Mouse (Mus musculus) right cerebral cortex, adult 18-20 months (tissue): ENCODE measurements at regions not wholly inside any gene's neighbourhood (a gene's known extent, or its start where the extent isn't known, plus 50 kb on each side); places are given as distances from the start of the nearest gene placed in this dataset.
A peak's percentile ranks its signal among the peaks of the same experiment; 100 is the strongest.

Experiments used
- DNase-seq: peaks from one replicate; pipeline ENCODE4 v3.0.0; 2022; ENCODE audit warnings: mixed read lengths

DNA sequence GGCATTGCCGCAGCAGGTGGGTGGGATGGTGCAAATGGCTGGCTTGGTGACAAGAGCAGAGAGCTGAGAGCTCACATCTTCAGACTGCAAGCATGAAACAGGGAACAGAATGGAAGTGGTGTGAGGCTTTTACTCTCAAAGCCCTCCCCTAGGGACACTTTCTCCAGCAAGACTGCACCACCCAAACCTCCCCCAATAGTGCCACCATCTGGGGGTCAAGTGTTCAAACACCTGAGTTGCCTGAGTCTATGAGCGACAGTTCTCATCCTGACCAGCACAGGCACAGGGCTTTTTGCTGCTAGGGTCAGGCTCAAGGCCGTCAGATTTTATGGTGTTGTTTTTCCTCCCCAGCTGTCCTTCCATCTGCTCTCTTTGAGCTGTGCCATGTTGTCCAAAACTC is 337.9 kb upstream of the Eif4g2 start:
- no peak for DNase-seq

DNA sequence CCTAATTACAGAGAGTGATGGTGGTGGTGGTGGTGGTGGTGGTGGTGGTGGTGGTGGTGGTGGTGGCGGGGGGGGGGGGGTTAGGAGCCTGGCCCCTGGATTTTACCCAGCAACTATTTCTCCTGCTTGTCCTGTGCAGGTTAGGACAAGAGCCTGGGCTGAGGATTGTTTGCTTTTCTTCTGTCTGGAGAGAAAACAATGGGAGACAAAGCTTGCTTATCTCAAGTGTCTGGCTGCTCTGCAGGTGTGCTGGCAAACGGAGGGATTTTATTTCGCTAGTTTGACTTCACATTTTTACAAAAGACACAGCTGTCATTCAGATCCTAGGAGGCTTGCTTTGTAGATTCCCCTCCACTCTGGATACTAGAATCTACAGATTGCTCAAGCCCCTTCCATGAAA is 334.9 kb upstream of the Eif4g2 start:
- no peak for DNase-seq

DNA sequence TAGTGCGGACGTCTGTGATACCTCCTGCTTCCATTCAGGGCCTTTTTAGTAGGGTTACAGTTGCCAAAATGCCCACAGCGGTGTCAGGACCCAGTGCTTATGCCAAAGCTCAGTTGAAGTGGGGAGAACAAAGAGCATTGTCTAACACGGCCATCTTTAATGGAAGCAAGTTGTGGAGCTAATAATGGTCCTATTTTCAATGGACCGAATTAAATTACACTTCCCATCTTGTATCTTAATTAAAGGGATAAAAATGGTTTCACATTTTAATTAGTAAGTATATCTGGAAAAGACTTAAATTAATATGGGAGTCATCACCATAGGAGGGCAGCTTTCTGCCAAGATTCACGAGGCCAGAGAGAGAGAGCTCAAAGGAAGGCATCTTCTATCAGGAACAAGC is 333.2 kb upstream of the Eif4g2 start:
- DNase-seq, result no peak

DNA sequence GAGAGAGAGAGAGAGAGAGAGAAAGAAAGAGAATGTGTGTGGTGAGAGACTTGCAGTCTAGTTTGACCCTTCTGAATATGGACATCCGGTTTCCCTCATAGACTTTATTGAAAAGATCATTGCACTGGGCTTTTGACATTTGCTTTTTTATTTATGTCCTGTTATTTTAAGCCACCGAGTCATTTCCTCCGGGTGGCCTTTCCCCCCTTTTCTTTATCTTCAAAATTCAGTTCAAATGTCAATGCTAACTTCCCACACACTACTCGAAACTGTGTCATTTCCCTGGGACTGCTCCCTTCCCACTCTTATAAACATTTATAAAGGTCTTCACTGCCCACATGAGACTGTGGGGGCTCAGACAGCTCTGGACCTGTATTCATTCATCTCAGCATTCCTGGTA is 330.9 kb upstream of the Eif4g2 start:
- DNase-seq, result no peak

DNA sequence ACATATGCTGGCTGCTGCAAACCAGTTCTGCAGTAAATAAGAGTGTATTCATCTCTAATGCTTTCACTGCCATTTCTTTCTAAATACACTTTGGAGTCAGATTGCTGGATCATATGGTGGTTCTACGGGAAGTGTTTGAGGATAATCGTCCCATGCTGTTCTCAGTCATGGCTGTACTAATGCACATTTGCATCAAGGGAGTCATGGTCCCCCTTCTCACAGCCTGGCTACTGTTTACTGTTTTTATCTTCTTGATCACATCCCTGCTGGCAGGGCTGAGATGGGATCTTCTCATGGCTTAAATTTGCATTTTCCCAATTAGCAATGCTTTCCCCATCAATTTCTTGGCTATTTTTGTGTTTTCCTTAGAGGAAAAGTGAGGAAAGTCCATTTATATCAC is 330.1 kb upstream of the Eif4g2 start:
- no peak for DNase-seq

DNA sequence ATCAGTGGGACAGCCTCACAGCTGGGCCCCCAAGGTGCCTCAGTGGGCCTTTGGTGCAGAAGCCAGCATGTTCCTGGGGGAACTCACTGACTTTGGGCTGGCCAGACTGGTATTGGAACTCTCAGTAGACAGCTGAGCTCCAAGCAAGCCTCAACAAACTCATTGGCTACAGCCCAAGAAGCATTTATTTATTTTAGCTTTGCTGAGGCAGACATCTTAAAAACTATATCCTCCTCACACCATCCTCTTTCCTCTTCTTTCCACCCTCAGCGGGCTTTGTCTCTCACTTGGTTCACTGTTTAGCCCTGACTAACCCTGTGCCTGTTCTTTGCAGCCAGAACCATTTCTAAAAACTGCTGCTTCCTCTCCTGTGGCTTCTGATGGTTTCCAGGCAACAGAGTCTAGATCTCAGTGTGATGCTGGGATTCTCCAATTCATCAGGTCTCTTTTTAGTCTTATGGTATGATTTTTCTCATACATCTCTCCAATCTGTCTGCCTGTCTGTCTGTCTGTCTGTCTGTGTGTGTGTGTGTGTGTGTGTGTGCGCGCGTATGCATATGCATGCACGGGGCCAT is 328.6 kb upstream of the Eif4g2 start:
- DNase-seq, result peak; percentile 23

DNA sequence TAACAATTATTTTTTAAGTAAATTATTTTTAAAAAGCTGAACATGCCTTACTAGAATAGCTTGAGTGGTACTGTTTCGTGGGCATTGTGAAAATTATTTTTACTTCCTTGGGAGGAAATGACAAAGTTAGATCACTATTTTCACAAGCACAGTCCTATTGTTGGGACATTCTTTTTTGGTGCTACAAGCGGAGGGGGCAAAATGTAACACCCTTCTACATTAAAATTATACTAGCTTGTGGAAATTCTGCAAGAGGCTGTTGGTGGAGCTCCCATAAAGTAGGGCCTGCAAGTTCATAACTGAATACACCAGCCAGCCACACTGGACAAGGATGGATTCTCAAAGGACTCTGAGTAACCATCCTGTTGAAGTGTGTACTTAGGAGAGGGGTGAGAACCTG is 313.1 kb upstream of the Eif4g2 start:
- DNase-seq, result peak; percentile 28

DNA sequence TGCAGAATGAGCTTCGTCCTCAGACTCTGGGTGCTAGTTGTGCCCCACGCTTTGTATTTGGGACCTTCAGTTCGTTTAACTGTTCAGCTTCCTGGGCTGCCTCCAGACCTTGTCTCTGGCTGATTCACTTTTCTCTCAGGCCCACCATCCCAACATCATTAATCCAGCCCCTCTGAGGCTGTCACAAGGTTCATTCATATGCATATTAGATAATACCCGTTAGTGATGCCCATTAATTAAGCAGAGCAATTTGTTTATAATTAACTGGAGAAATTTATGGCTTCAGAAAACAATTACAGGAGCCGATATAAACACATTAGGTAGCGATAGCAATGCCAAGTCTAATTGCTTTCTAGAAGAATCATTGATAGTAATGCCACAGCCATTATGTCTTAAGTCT is 312.3 kb upstream of the Eif4g2 start:
- DNase-seq, result no peak

DNA sequence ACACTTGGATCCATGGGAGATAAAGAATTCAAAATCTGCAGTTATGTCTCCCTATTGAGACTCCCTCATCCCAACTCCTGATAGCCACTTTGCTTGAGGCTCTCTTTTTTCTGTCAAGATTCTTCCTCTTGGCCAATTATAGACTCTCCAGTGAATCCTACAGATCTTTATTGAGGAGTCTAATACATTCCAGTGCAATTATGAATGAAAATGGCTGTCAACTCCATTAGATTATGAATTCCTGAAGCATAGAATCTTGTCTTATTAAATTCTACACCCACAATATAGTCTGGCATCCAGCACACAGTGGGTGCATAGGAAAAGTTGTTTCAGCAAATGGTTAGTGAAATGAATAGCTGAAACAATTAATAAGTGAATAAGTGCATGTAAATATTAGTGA is 311.0 kb upstream of the Eif4g2 start:
- no peak for DNase-seq

DNA sequence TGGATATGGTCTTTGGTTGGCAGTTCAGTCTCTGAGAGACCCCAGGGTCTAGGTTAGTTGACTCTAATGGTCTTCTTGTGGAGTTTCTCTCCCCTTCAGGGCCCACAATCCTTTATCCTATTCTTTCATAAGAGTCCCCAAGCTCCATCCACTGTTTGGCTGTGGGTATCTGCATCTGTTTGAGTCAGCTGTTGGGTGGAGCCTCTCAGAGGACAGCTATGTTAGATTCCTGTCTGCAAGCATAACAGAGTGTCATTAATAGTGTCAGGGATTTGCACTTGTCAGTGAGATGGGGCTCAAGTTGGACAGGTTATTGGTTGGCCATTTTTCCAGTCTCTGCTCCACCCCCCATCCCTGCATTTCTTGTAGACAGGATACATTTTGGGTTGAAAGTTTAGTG is 306.9 kb upstream of the Eif4g2 start:
- no peak for DNase-seq

DNA sequence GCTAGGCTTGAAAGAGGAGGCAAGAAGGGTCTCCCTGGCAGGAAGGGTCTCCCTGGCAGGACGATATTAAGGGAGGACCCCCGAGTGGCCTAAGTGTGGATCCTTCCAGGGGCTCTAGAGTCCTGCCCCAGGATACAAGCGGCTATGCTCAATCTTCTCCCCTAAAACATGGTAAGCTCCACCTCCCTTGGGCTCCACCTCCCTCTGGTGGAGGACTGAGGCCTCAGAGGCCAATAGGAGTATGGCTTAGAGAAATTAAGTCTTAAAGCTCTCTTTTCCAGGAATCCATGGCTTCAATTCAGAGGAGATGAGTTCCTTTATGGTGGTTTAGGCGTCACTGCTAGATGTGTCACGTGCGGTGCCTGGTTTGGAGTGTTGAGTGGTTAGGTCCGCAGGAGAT is 291.7 kb upstream of the Eif4g2 start:
- no peak for DNase-seq

DNA sequence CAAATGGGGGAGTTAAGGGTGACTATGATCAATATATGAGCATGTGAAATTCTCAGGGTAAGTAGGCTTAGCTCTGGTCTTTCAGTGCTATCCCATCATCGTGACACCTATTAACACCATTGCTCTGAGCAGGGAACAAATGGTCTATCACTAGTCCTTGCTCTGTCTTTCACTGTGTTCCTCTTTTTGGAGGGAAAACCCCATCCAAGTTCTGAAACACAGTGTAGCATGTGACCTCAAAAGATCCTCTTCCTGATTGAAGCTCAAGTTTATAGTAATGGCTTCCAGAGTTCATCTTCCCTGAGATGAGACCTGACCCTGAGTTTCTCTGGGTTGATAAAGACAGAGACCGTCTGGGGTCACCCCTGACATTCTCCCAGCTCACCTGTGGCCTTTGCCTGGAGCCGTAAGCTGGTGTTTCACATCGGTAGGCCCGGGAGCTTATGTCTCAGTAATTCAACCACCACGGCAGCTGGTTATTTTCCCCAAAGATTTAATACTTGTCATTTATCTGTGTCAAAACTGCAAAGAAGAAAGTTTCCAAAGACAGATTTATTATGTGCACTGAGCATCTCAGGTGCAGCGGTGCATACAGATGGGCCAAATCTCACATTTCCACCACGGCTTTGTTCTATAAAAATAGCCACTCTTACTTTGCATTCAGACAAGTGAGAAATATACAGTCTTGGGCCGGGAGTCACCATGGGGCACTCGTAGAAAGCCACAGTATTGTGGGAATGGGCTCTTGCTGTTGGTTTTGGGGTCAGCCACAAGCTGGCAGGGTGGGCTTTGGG is 290.7 kb upstream of the Eif4g2 start:
- DNase-seq, result no peak

DNA sequence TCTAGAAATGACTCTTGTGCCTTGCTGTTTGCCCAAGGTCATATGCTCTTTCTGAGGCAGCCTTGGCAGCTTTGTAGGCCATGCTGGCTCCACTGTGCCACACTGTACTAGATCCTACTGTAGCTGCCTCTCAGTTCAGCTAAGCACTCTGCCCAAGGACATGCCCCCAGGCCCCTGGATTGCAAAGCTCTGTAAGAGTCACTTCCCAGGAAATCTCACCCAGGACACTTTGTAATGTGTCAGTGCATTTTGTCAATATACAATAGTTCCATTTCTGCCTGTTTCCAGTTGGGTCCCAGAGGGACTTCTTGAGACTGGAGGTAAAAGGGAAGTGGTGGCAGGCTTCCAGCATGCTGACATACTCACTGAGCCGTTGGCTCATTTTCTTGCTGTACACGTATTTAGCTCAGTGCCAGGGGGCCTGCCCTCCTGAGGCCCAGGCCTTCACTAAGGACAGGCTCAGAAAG is 287.6 kb upstream of the Eif4g2 start:
- peak; percentile 10 for DNase-seq

DNA sequence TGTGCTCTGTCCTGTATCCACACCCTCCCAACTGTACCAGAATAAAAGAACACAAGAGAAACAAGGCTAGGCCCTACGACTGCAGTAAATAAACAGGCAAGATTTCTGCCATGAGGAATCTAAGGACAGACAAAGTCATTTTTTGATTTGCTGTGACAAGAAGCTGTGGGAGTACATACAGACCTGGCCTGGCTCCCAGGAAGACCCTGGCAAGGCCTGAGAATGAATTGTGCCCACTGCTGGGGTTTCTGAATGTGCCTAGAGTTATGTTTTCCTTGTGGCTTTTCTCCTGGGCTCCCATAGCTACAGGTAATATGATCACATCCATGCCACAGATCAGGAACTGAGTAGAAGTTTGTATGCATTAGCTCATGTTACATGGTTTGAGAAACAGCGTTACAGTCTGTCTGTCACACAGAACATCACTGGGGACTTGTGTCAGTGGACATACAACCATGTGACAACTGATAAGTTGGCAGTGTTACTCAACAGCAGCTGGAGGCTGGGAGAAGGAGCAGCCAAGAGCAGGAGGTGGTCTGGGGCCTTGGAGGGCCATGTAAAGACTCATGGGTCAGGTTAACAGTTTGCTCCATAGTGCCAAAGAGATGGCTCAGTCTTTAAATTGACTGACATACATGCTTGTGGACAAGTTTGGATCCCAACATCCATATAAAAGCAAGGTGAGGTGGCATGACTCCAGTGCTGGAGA is 285.6 kb upstream of the Eif4g2 start:
- no peak for DNase-seq

DNA sequence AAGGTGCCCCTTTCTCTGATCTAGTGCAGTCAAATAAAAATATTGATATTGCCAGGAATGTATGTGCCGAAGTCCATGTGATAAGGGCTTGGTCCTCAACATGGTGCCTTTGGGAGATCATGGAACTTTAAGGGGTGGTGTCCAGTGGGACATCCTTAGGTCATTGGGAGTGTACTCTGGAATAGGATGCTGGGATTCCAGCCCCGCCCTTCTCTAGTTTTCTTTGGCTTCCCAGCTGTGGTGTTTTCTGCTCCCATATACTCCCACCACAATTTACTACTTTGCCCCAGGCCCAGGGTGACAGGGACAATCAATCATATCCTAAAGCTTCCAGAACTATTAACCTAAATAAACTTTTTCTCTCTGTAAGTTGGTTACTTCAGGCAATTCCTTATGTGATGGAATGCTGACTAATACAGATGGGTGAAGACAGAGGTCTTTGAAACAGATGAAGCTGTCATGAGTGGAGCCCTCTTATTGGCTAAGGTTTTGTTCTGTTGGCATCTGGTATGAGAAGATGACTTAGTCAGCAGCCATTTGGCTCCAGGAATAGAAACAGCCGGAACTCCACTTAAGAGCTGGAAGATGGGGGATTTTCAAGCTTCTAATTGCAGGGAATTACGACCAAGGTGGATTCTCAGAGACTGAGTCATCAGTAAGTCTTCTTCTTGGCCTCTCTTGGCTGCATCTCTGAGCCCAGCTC is 284.3 kb upstream of the Eif4g2 start:
- peak; percentile 50 for DNase-seq

DNA sequence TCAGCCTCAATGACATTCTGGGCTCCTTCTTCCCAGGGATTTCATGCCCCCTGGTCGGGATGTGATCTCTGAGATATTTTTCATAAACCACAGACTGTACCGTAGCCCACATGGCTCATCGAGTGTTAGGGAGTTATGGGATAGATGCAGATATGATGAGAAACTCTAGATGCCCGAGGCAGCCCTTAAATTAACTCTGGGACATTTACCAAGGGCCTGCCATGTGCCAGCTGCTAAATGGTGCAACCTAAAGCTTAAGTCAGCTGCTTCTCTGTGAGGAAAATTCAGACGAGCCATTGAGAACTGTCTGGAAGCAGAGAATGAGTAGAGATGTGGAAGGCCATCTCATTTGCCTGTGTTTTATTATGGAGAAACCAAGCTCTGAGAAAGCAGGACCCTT is 282.6 kb upstream of the Eif4g2 start:
- DNase-seq, result no peak

DNA sequence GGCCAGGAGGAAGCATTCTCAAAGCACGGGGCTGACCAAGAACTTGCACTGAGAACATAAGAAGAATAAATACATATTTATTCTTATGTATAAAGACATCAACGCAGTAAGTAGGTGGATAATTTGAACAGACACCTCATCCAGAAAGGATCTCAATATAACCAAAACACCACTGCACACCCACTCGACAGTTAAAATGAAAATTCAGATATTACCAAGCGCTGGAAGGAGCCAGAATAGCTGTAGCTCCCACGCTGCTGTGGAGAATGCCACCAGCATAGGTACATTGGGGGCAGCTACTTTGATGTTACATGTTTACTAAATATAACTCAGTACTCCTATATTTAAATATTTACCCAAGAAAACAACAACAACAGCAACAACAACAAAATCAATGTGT is 280.4 kb upstream of the Eif4g2 start:
- peak; percentile 60 for DNase-seq

DNA sequence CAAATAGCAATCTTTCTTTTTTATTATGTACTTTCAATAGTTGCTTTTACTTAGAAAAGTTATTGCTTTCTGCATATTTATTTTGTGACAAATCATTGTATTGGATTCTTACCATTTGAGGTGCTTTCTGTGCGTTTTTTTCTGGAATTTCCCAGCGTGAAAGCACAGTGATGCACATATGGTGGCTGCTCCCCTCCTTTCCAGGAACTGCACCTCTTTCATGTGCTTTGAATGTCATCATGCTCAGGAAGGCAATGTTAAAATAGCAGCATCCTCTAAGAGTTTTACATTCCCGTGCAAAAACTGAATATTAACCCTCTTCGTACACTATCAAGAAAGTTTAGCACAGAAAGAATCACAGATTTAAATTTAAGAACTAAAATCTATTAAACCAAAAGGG is 279.8 kb upstream of the Eif4g2 start:
- peak; percentile 17 for DNase-seq

DNA sequence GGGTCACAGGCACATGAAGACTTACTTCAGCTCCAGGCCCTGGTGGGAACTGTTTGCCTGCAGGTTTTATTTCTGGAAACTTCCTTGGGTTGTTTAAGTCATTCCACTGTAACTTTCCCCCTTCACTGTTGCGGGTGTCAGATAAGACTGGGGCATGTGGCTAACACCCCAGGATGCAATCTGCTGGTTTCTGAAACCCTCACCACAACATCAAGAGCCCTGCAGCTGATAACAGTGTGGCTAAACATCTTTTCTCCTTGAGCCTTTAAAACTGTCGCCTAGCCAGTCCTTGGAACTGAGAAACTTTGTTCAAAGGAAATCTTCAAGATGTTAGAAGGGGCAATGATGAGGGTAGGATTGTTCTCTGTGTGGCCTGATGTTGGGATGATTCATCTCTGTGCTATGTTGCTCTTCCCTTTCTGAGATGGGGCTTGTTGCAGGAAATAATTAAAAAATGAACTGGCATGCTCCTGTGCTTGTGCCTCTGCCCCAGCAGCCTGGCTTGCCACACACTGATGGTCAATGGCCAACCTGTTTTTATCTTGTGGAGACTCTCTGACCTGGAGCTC is 272.3 kb upstream of the Eif4g2 start:
- no peak for DNase-seq

DNA sequence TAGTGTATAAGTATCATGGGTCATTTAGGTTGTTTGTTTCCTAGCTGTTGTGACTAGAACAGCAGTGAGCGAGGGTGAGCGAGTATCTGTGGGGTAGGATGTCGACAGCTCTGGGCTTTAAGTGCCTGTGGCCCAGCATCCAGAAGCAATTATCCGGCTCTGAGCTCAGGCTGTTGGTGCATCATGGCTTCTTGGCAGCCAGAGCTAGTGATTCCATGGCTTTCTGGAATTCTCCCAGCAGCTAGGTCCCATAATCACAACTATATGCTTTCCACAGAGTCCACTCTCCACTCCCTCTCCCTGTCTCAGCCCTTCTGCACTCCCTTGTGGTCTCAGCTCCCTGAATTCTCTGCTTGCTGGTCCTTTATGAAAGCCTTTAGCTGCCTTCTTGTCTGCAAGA is 271.2 kb upstream of the Eif4g2 start:
- DNase-seq, result no peak

DNA sequence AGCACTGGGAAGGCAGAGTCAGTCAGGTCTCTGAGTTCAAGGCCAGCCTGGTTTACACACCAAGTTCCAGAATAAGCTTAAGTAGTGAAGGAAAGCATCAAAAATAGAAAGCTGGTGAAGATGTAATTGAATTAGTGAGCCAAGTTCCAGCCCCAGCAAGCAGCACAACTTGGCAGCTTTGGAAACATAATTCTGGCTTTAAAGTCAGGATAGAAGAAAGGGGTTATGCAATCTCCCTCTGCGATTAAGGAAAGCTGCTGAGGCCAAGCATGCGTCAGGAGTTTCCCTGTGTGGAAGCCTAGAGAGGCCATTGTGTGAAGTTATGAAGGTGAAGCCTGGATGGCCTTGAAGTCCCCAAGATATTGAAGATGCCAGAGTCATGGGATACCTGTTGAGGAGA is 269.3 kb upstream of the Eif4g2 start:
- DNase-seq, result peak; percentile 34

DNA sequence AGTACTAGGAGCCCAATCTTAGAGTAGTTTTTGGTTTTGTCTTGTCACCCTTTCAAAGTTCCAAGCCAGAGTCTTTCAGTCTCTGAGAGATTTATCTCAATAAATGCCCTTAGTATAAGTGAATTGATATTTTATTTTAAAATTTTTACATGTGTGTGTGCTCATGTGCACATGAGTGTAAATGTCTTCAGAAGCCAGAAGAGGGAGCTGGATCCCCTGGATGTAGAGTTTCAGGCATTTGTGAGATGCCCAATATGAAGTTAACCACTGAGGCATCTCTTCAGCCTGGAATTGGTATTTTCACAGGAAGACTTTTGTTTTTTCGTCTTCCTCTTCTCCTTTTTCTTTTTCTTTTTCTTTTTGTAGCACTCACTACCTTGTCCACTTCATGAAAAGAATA is 262.3 kb upstream of the Eif4g2 start:
- no peak for DNase-seq

DNA sequence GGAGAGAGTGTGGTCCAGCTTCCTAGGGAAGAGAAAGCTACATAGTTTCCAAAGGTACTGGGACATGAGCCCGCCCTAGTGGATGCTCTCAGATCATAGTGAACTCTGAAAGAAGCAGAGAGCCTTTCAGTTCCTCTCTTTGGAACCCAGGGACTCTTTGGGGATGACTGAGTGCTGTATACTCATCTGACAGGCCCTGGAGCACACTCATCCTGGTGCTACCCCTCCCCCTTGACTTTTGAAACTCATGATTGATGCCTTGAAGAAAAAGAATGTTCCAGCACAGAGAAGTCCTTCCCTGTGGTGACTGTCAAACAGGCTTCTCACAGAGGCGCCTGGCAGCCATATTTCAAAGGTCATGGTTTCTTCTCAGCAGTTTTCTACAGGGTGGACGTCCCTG is 254.2 kb upstream of the Eif4g2 start:
- no peak for DNase-seq
